In the genomic region with DNA sequence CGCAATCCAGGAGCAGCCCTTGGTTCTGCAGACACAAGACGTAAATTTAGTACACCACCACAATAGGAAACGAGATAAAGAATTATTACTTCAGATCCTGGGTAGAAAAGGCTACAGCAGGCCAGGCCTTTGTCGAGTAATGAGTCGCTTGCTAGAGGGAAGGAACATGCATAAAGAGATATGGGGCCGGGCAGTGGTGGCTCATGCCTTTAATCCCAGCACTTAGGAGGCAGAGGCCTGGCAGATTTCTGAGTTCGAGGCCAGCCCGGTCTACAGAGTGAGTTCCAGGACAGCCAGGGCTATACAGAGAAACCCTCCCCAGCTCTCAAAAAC, we compare ENCODE assay signal across 8 mouse cellular contexts. TPM values are rescaled to one million over a fixed set of nuclear protein-coding genes. Genes with fewer than 3 reads are reported as not detected.
DNase-seq lines count a peak whose midpoint lies in the region; ATAC-seq and TF ChIP-seq lines count a peak whose summit lies in the region.

No protein-coding gene starts in this region.

- peaks cover 16% of the 10 kb centered on the region for H3K36me3 ChIP-seq in heart, embryonic 11.5 days (ENCODE audit: control insufficient read depth, insufficient read depth, low read length)
- peaks cover 27 to 38% of the 10 kb centered on the region in 2 experiments for H3K36me3 ChIP-seq in CH12.LX (replicated peaks in 1 of 2; ENCODE audit: control insufficient read depth in 1 of 2, insufficient read depth in 1 of 2, low read length in 1 of 2)
- H3K36me3 ChIP-seq in forebrain, embryonic 15.5 days, result peaks cover 25% of the 10 kb centered on the region
- H3K36me3 ChIP-seq in liver, embryonic 16.5 days (ENCODE audit: control insufficient read depth, insufficient read depth), result peaks cover 16% of the 10 kb centered on the region

- TF ChIP-seq POLR2A in CH12.LX (IDR thresholded peaks at IDR 0.05; ENCODE audit: low read depth, low read length), result no peak

- peak overlapping the region; percentile 70; the same call in 1 of the 2 replicates for H3K9ac ChIP-seq in heart, embryonic 11.5 days (ENCODE audit: low read depth, low read length)
- H3K9ac ChIP-seq in CH12.LX (ENCODE audit: insufficient read depth, low read depth), result peak overlapping the region; percentile 46
- peak overlapping the region; percentile 41; the same call in 1 of the 2 replicates for H3K9ac ChIP-seq in forebrain, embryonic 15.5 days (replicated peaks)
- peak overlapping the region; percentile 81 for H3K9ac ChIP-seq in liver, embryonic 16.5 days (ENCODE audit: low read depth, low read length)

- peak overlapping the region; percentile 90 for H3K4me3 ChIP-seq in heart, embryonic 11.5 days (ENCODE audit: low read depth, low read length)
- H3K4me3 ChIP-seq in CH12.LX (replicated peaks in 1 of 3; ENCODE audit: low read depth in 2 of 3, low read length in 2 of 3, poor library complexity in 1 of 3), result peak overlapping the region in 2 of 3 experiments; percentile 74 to 95
- peak overlapping the region; percentile 87 for H3K4me3 ChIP-seq in forebrain, embryonic 15.5 days
- peak overlapping the region; percentile 84 for H3K4me3 ChIP-seq in liver, embryonic 16.5 days (ENCODE audit: low read depth, low read length)

- ATAC-seq in heart, embryonic 11.5 days (replicated peaks; ENCODE audit: insufficient number of reproducible peaks, low FRiP score, low TSS enrichment), result no peak
- ATAC-seq in forebrain, embryonic 15.5 days (replicated peaks), result no peak
- ATAC-seq in liver, embryonic 16.5 days (ENCODE audit: low read depth), result peak; percentile 7; the same call in 1 of the 2 replicates

- no peak for TF ChIP-seq EP300 in CH12.LX (IDR thresholded peaks at IDR 0.05; ENCODE audit: low read length)

- DNase-seq in heart, adult 9 months (ENCODE audit: low spot score in 2 of 2), result no peak
- DNase-seq in CH12.LX (ENCODE audit: extremely low read depth), result no peak
- DNase-seq in retina, postnatal 1 day, result no peak
- no peak for DNase-seq in frontal cortex, adult 2 months (ENCODE audit: extremely low spot score in 1 of 2, low spot score in 1 of 2)
- DNase-seq in right cerebral cortex, adult 18-20 months, result no peak

- dilution Hi-C loops in CH12.LX (cut with MboI; ENCODE audit: extremely low pct_ligation_motif_present, extremely low pct_unique_long_range_greater_than_20kb, low sequenced_read_pairs), result no loop called here

- peaks cover 19% of the 10 kb centered on the region for H3K79me2 ChIP-seq in CH12.LX (replicated peaks; ENCODE audit: control insufficient read depth, extremely low read depth, insufficient read depth, poor library complexity, severe bottlenecking)

- H3K9me3 ChIP-seq in heart, embryonic 11.5 days (replicated peaks; ENCODE audit: control insufficient read depth, low read length), result no peaks in the 10 kb centered on the region
- H3K9me3 ChIP-seq in CH12.LX (replicated peaks; ENCODE audit: low read length), result no peaks in the 10 kb centered on the region
- H3K9me3 ChIP-seq in forebrain, embryonic 15.5 days, result no peaks in the 10 kb centered on the region
- H3K9me3 ChIP-seq in liver, embryonic 16.5 days (replicated peaks; ENCODE audit: control insufficient read depth, low read length), result no peaks in the 10 kb centered on the region

- peaks cover 10% of the 10 kb centered on the region; the same call in 1 of the 2 replicates for H3K4me1 ChIP-seq in heart, embryonic 11.5 days (ENCODE audit: control insufficient read depth, insufficient read depth, low read length)
- peaks cover 15 to 41% of the 10 kb centered on the region in 2 experiments for H3K4me1 ChIP-seq in CH12.LX (ENCODE audit: control insufficient read depth in 1 of 2, insufficient read depth in 2 of 2)
- peaks cover 25% of the 10 kb centered on the region for H3K4me1 ChIP-seq in forebrain, embryonic 15.5 days
- H3K4me1 ChIP-seq in liver, embryonic 16.5 days (ENCODE audit: control insufficient read depth, low read depth, low read length), result peaks cover 19% of the 10 kb centered on the region

- peak overlapping the region; percentile 81 for H3K4me2 ChIP-seq in heart, embryonic 11.5 days
- peak overlapping the region; percentile 32; the same call in 1 of the 2 replicates for H3K4me2 ChIP-seq in CH12.LX (ENCODE audit: insufficient read depth, low read depth, poor library complexity, severe bottlenecking)
- H3K4me2 ChIP-seq in forebrain, embryonic 15.5 days (replicated peaks), result peak overlapping the region; percentile 44
- peak overlapping the region; percentile 79 for H3K4me2 ChIP-seq in liver, embryonic 16.5 days (ENCODE audit: low read depth, low read length)

- in situ Hi-C loops in CH12.LX (cut with MboI; ENCODE audit: low pct_ligation_motif_present, low pct_unique_long_range_greater_than_20kb, low sequenced_read_pairs), result no loop called here

- TF ChIP-seq RAD21 in CH12.LX (IDR thresholded peaks at IDR 0.05; ENCODE audit: low read depth, low read length), result no peak

- H3K27ac ChIP-seq in heart, embryonic 11.5 days (ENCODE audit: low read depth, low read length), result peak overlapping the region; percentile 75
- no peak overlapping the region for H3K27ac ChIP-seq in CH12.LX (ENCODE audit: insufficient read depth, low read depth)
- peak overlapping the region; percentile 88 for H3K27ac ChIP-seq in forebrain, embryonic 15.5 days (replicated peaks)
- H3K27ac ChIP-seq in liver, embryonic 16.5 days (ENCODE audit: low read length), result peak overlapping the region; percentile 14; the same call in 1 of the 2 replicates

- H3K27me3 ChIP-seq in heart, embryonic 11.5 days (ENCODE audit: control insufficient read depth, insufficient read depth, low read length), result no peaks in the 10 kb centered on the region
- H3K27me3 ChIP-seq in CH12.LX (replicated peaks), result no peaks in the 10 kb centered on the region
- H3K27me3 ChIP-seq in forebrain, embryonic 15.5 days, result no peaks in the 10 kb centered on the region
- no peaks in the 10 kb centered on the region for H3K27me3 ChIP-seq in liver, embryonic 16.5 days (ENCODE audit: control insufficient read depth, insufficient read depth, low read depth, low read length)

- no peak for TF ChIP-seq CTCF in CH12.LX (conservative IDR thresholded peaks at IDR 0.05 in 1 of 2, IDR thresholded peaks at IDR 0.05 in 1 of 2; ENCODE audit: low read depth in 2 of 2, low read length in 2 of 2)

- 24% methylated on average over 8 of the region's 8 CpGs for WGBS in heart, embryonic 11.5 days (ENCODE audit: insufficient replicate concordance)
- 21% methylated on average over 8 of the region's 8 CpGs for WGBS in forebrain, embryonic 15.5 days
- 24% methylated on average over 8 of the region's 8 CpGs for WGBS in liver, embryonic 16.5 days (ENCODE audit: insufficient replicate concordance)

TF ChIP-seq in CH12.LX, 34 proteins besides CTCF, POLR2A, EP300 and RAD21 (continues in another document):
- 0 out of 2 replicates have a peak, but pooled peaks have one; percentile 5 for TF ChIP-seq KAT2A (IDR thresholded peaks at IDR 0.05; ENCODE audit: insufficient replicate concordance, low read length)
- TF ChIP-seq ETS1 (conservative IDR thresholded peaks at IDR 0.05; ENCODE audit: low read depth, low read length), result 0 out of 2 replicates have a peak, but pooled peaks have one; percentile 3
- no peak for TF ChIP-seq MXI1 (IDR thresholded peaks at IDR 0.05; ENCODE audit: low read depth, low read length)

RNA-seq across cellular contexts. Expression of gene Dus1l, which starts 0.4 kb away (rescaled TPM):
- polyA plus RNA-seq in heart, embryonic 11.5 days (2014; fragmentation: Nextera tagmentation; extraction: Ambion mirVana), result 50.0 and 59.9 TPM in 2 replicates
- total RNA-seq in CH12.LX (2012; rRNA removed) (120 and 164 TPM in 2 replicates), CH12.LX (2014; rRNA removed) (98.7 and 105 TPM in 2 replicates)
- 155 and 165 TPM in 2 replicates for polyA plus RNA-seq in CH12.LX (2012; ENCODE audit: insufficient read length, low read depth)
- polyA plus RNA-seq in forebrain, embryonic 15.5 days (2015; fragmentation: Nextera tagmentation; extraction: Ambion mirVana), result 50.0 and 50.1 TPM in 2 replicates
- polyA plus RNA-seq in liver, embryonic 16.5 days (2015; fragmentation: Nextera tagmentation; extraction: Ambion mirVana), result 51.4 and 51.6 TPM in 2 replicates
- polyA plus RNA-seq in frontal cortex, adult 2 months (2012; rRNA removed), result 45.1 and 45.7 TPM in 2 replicates

RNA-seq across cellular contexts. Expression of gene Gps1, which starts 12.5 kb away (rescaled TPM):
- polyA plus RNA-seq in heart, embryonic 11.5 days (2014; fragmentation: Nextera tagmentation; extraction: Ambion mirVana), result 166 and 179 TPM in 2 replicates
- total RNA-seq in CH12.LX (2012; rRNA removed), result 174 and 254 TPM in 2 replicates
- 184 and 188 TPM in 2 replicates for total RNA-seq in CH12.LX (2014; rRNA removed)
- polyA plus RNA-seq in CH12.LX (2012; ENCODE audit: insufficient read length, low read depth), result 141 and 158 TPM in 2 replicates
- 276 and 287 TPM in 2 replicates for polyA plus RNA-seq in forebrain, embryonic 15.5 days (2015; fragmentation: Nextera tagmentation; extraction: Ambion mirVana)
- 61.6 and 64.7 TPM in 2 replicates for polyA plus RNA-seq in liver, embryonic 16.5 days (2015; fragmentation: Nextera tagmentation; extraction: Ambion mirVana)
- 222 and 229 TPM in 2 replicates for polyA plus RNA-seq in frontal cortex, adult 2 months (2012; rRNA removed)

RNA-seq across cellular contexts. Expression of gene Rfng, which starts 12.6 kb away (rescaled TPM):
- 15.0 and 16.5 TPM in 2 replicates for polyA plus RNA-seq in heart, embryonic 11.5 days (2014; fragmentation: Nextera tagmentation; extraction: Ambion mirVana)
- total RNA-seq in CH12.LX (2012; rRNA removed), result 10.0 and 10.4 TPM in 2 replicates
- 3.8 and 4.3 TPM in 2 replicates for total RNA-seq in CH12.LX (2014; rRNA removed)
- 14.2 and 17.6 TPM in 2 replicates for polyA plus RNA-seq in CH12.LX (2012; ENCODE audit: insufficient read length, low read depth)
- 88.5 and 94.5 TPM in 2 replicates for polyA plus RNA-seq in forebrain, embryonic 15.5 days (2015; fragmentation: Nextera tagmentation; extraction: Ambion mirVana)
- 8.6 and 11.5 TPM in 2 replicates for polyA plus RNA-seq in liver, embryonic 16.5 days (2015; fragmentation: Nextera tagmentation; extraction: Ambion mirVana)
- polyA plus RNA-seq in frontal cortex, adult 2 months (2012; rRNA removed), result 88.6 and 97.4 TPM in 2 replicates

RNA-seq across cellular contexts. Expression of gene Fasn, which starts 27.8 kb away (rescaled TPM):
- 33.9 and 42.6 TPM in 2 replicates for polyA plus RNA-seq in heart, embryonic 11.5 days (2014; fragmentation: Nextera tagmentation; extraction: Ambion mirVana)
- total RNA-seq in CH12.LX (2012; rRNA removed), result 186 and 279 TPM in 2 replicates
- 109 and 116 TPM in 2 replicates for total RNA-seq in CH12.LX (2014; rRNA removed)
- 241 and 300 TPM in 2 replicates for polyA plus RNA-seq in CH12.LX (2012; ENCODE audit: insufficient read length, low read depth)
- 78.3 and 80.6 TPM in 2 replicates for polyA plus RNA-seq in forebrain, embryonic 15.5 days (2015; fragmentation: Nextera tagmentation; extraction: Ambion mirVana)
- polyA plus RNA-seq in liver, embryonic 16.5 days (2015; fragmentation: Nextera tagmentation; extraction: Ambion mirVana), result 20.3 and 24.2 TPM in 2 replicates
- 271 and 272 TPM in 2 replicates for polyA plus RNA-seq in frontal cortex, adult 2 months (2012; rRNA removed)

RNA-seq across cellular contexts. Expression of gene Hmga1b, which starts 34.0 kb away (rescaled TPM):
- polyA plus RNA-seq in heart, embryonic 11.5 days (2014; fragmentation: Nextera tagmentation; extraction: Ambion mirVana), result 4.5 and 5.8 TPM in 2 replicates
- total RNA-seq in CH12.LX (2012; rRNA removed) (167 and 203 TPM in 2 replicates), CH12.LX (2014; rRNA removed) (105 and 126 TPM in 2 replicates)
- polyA plus RNA-seq in CH12.LX (2012; ENCODE audit: insufficient read length, low read depth), result 368 and 414 TPM in 2 replicates
- polyA plus RNA-seq in forebrain, embryonic 15.5 days (2015; fragmentation: Nextera tagmentation; extraction: Ambion mirVana), result 1.8 and 2.4 TPM in 2 replicates
- 1.5 and 1.6 TPM in 2 replicates for polyA plus RNA-seq in liver, embryonic 16.5 days (2015; fragmentation: Nextera tagmentation; extraction: Ambion mirVana)
- polyA plus RNA-seq in frontal cortex, adult 2 months (2012; rRNA removed), result 1.3 and 2.2 TPM in 2 replicates
